16 mouse cellular contexts compared by ENCODE assay signal in the genomic region with DNA sequence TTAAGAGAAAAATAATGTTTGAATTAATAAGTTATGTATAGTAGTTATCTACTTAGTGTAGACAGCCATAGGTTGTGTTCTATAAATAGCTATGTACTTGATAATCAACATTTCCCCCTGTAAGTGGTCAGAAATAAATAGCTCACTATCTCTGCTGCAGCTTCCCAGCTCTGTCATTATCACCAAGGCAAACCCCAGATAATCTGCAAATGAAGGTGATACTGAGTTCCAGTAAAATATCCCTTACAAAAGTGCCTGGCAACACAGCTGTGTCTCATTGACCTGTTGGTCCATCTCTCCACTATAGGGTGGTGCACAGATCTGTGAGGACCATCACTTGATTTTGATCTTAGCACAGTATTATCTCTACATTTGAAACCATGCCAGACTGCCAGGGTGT.
DNase-seq lines count a peak whose midpoint lies in the region; ATAC-seq and TF ChIP-seq lines count a peak whose summit lies in the region.
"Had no signal": no experiment of that assay in that cellular context is flagged by ENCODE, and none has a peak within 500 bp of the region (broad histone marks: within the 10 kb centered on the region; RNA-seq: fewer than 3 reads in every experiment).

No protein-coding gene starts in this region.

- TF ChIP-seq CTCF in heart, adult 2 months (IDR thresholded peaks at IDR 0.05) = no peak

- ATAC-seq in heart, embryonic 14.5 days (ENCODE audit: insufficient number of reproducible peaks, insufficient read depth, low FRiP score, low read depth) = no peak
- ATAC-seq in megakaryocyte progenitor cell, adult 5-6 weeks (replicated peaks; ENCODE audit: poor library complexity) = 0 out of 2 replicates have a peak, but pooled peaks have one; percentile 14
- ATAC-seq: forebrain, postnatal 0 days; hindbrain, postnatal 0 days had no signal

- TF ChIP-seq POLR2A in heart, adult 2 months (IDR thresholded peaks at IDR 0.05; ENCODE audit: insufficient read depth, low read depth, low read length) = no peak

- peak overlapping the region; percentile 24; the same call in 1 of the 2 replicates for H3K27ac ChIP-seq in heart, adult 2 months
- H3K27ac ChIP-seq in heart, embryonic 14.5 days (replicated peaks in 1 of 2; ENCODE audit: control insufficient read depth in 1 of 2, insufficient read depth in 1 of 2, low read depth in 2 of 2, low read length in 2 of 2) = peak overlapping the region; percentile 33 to 37; a peak in 1 of 4 replicates
- H3K27ac ChIP-seq in brown adipose tissue, adult 24 weeks (replicated peaks; ENCODE audit: low read depth, low read length) = peak overlapping the region; percentile 6; the same call in 1 of the 2 replicates
- H3K27ac ChIP-seq: embryonic facial prominence, embryonic 10.5 days; forebrain, embryonic 13.5 days; hindbrain, embryonic 13.5 days; hindbrain, postnatal 0 days had no signal

- H3K36me3 ChIP-seq in heart, adult 2 months (ENCODE audit: control insufficient read depth, insufficient read depth, low read length) = peaks cover 12% of the 10 kb centered on the region
- no peaks in the 10 kb centered on the region for H3K36me3 ChIP-seq in heart, embryonic 14.5 days (ENCODE audit: control insufficient read depth, insufficient read depth, low read length)
- H3K36me3 ChIP-seq: embryonic facial prominence, embryonic 10.5 days; hindbrain, embryonic 13.5 days had no signal

- H3K27me3 ChIP-seq in heart, adult 2 months (ENCODE audit: control insufficient read depth, insufficient read depth, low read length) = no peaks in the 10 kb centered on the region
- no peaks in the 10 kb centered on the region for H3K27me3 ChIP-seq in heart, embryonic 14.5 days (ENCODE audit: control insufficient read depth, insufficient read depth, low read length)
- H3K27me3 ChIP-seq: forebrain, embryonic 13.5 days; hindbrain, embryonic 13.5 days had no signal

- no peak for DNase-seq in heart, adult 2 months
- DNase-seq in heart, adult 9 months (ENCODE audit: low spot score in 2 of 2) = no peak
- DNase-seq in heart, postnatal 14 days = no peak
- no peak for DNase-seq in liver
- DNase-seq: adrenal gland, adult 2 months; adrenal gland, postnatal 25 days; gastrocnemius, postnatal 14 days; kidney, adult 11 months had no signal

- H3K9me3 ChIP-seq in heart, embryonic 14.5 days (ENCODE audit: control insufficient read depth, low read length) = no peaks in the 10 kb centered on the region
- H3K9me3 ChIP-seq: embryonic facial prominence, embryonic 10.5 days; forebrain, embryonic 13.5 days; hindbrain, embryonic 13.5 days had no signal

- H3K9ac ChIP-seq in heart, adult 2 months (ENCODE audit: low read depth, low read length) = no peak overlapping the region
- no peak overlapping the region for H3K9ac ChIP-seq in heart, embryonic 14.5 days (ENCODE audit: low read length)
- H3K9ac ChIP-seq: forebrain, embryonic 13.5 days; forebrain, postnatal 0 days; hindbrain, embryonic 13.5 days had no signal

- H3K4me2 ChIP-seq in heart, embryonic 14.5 days (ENCODE audit: low read length) = peak overlapping the region; percentile 32; the same call in 1 of the 2 replicates
- H3K4me2 ChIP-seq: forebrain, embryonic 13.5 days; hindbrain, embryonic 13.5 days had no signal

- H3K4me1 ChIP-seq in heart, adult 2 months (ENCODE audit: control insufficient read depth, insufficient read depth, low read length) = peaks cover 9% of the 10 kb centered on the region; the same call in 1 of the 2 replicates
- H3K4me1 ChIP-seq in heart, embryonic 14.5 days (ENCODE audit: control insufficient read depth in 2 of 2, insufficient read depth in 2 of 2, low read length in 2 of 2) = peaks cover 9 to 33% of the 10 kb centered on the region in 2 experiments
- peaks cover 26% of the 10 kb centered on the region for H3K4me1 ChIP-seq in brown adipose tissue, adult 24 weeks (ENCODE audit: control insufficient read depth, insufficient read depth, insufficient read length, low read length)
- H3K4me1 ChIP-seq: embryonic facial prominence, embryonic 10.5 days; forebrain, embryonic 13.5 days; hindbrain, embryonic 13.5 days had no signal

- no peak for TF ChIP-seq EP300 in heart, adult 2 months (IDR thresholded peaks at IDR 0.05; ENCODE audit: insufficient read depth, low read depth, low read length)

- H3K4me3 ChIP-seq in heart, adult 2 months = no peak overlapping the region
- H3K4me3 ChIP-seq in heart, embryonic 14.5 days (ENCODE audit: control insufficient read depth in 1 of 2, insufficient read depth in 1 of 2, low read depth in 1 of 2, low read length in 2 of 2) = no peak overlapping the region
- H3K4me3 ChIP-seq in brown adipose tissue, adult 24 weeks (ENCODE audit: insufficient read depth, low read depth, low read length) = no peak overlapping the region
- H3K4me3 ChIP-seq: embryonic facial prominence, embryonic 10.5 days; forebrain, embryonic 13.5 days; hindbrain, embryonic 13.5 days had no signal

- intact Hi-C loops in heart, adult 2 months (cut with DNase I) = no loop called here
- intact Hi-C loops in heart, postnatal 14 days (cut with DNase I) = loop anchor here (5.0 kb wide), 1 partner anchor 84 kb away; no protein-coding TSS in a partner anchor

- no peaks in the 10 kb centered on the region for H3K79me2 ChIP-seq in heart, adult 2 months (replicated peaks; ENCODE audit: control insufficient read depth, insufficient read depth, low read length)
